Mouse (Mus musculus): ENCODE data around the gene AF067061.
"Not testable (repeated sequence)": the region's sequence is repeated elsewhere in the genome, so short reads cannot be mapped to it uniquely, and the experiment has no call there.

DNA sequence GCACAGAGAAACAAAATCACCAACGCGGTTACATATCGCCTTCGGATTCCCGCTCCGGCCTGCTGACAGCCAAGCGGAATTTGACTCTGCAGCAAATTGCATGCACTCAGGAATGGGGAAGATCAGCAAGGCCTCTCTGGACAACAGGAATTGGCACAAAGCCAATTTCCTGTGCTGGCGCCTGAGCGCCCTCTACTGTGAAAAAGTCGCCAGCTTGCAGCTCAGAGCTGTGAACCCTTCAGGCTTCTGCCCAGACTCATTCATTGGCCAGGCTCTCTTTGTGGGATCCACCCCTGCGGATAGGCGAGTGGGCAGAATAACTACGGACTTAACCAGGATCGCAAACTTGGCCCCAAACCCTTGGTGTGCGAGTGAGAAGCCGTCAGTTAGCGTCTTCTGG, 31.1 kb upstream of the AF067061 start:
- TF ChIP-seq CTCF, EP300 (IDR thresholded peaks at IDR 0.05; ENCODE audit: low read depth): not testable (repeated sequence)
